Mouse (Mus musculus) myocyte (in vitro differentiated cells): Measurements from ENCODE around the gene Copg1. TPM values are rescaled to one million over a fixed set of nuclear protein-coding genes. Genes with fewer than 3 reads are reported as not detected.

ENCODE experiments used
- polyA plus RNA-seq: library from polyadenylated mRNA; unstranded; fragments of >200 nt; fragmentation: generic; extraction: Trizol; gene quantifications from one replicate; pipeline ENCODE4 v1.2.1, GENCODE M21; 2012; ENCODE audit warnings: missing spikeins

Gene Copg1
- polyA plus RNA-seq, 1 experiment, result 94.2 TPM

Other genes with a start within 250 kb of the Copg1 start
- gene Aplf, start 215.6 kb upstream of the Copg1 start, polyA plus RNA-seq, result 4.1 TPM
- gene Efcc1, start 156.9 kb upstream of the Copg1 start, polyA plus RNA-seq, result 0.04 TPM
- not detected for gene Gp9, start 109.7 kb upstream of the Copg1 start, polyA plus RNA-seq
- 14.8 TPM for gene Rab43, start 75.7 kb upstream of the Copg1 start, polyA plus RNA-seq
- 2.6 TPM for gene Gm45140, start 52.0 kb upstream of the Copg1 start, polyA plus RNA-seq
- gene Isy1, start 49.0 kb upstream of the Copg1 start, polyA plus RNA-seq, result 21.1 TPM
- gene Cnbp, start 36.7 kb upstream of the Copg1 start, polyA plus RNA-seq, result 196 TPM
- 28.1 TPM for gene Hmces, start 26.1 kb downstream of the Copg1 start, polyA plus RNA-seq
- 84.3 TPM for gene H1fx, start 93.8 kb downstream of the Copg1 start, polyA plus RNA-seq
- 181 TPM for gene Rab7, start 157.5 kb downstream of the Copg1 start, polyA plus RNA-seq
- gene Rpn1, start 196.7 kb downstream of the Copg1 start, polyA plus RNA-seq, result 128 TPM